Mouse (Mus musculus) lung, embryonic 14.5 days (tissue): ENCODE measurements around the gene Ptcra. TPM values are rescaled to one million over a fixed set of nuclear protein-coding genes. Genes with fewer than 3 reads are reported as not detected.

ENCODE experiments used
- ATAC-seq: fragments of 200-750 bp; cut with Nextera tagmentation; 2 replicates; pipeline ENCODE4 v1.8.0; 2017; ENCODE audit warnings: mild to moderate bottlenecking, moderate TSS enrichment, moderate library complexity; ENCODE audit not compliant: insufficient read depth
- DNase-seq: peaks from one replicate; pipeline ENCODE4 v3.0.0-alpha.2; 2015
- H3K27ac ChIP-seq: fragments of 300-500 bp; sonication (generic); 2 replicates; pipeline ENCODE4 v1.5.1; 2014; ENCODE audit warnings: low read depth, mild to moderate bottlenecking, moderate library complexity
- H3K27me3 ChIP-seq: fragments of 300-500 bp; sonication (generic); 2 replicates; pipeline ENCODE4 v1.6.1; 2014; ENCODE audit warnings: low read length, control low read depth; ENCODE audit not compliant: insufficient read depth
- H3K36me3 ChIP-seq: fragments of 300-500 bp; sonication (generic); 2 replicates; pipeline ENCODE4 v1.6.1; 2014; ENCODE audit warnings: control low read depth; ENCODE audit not compliant: insufficient read depth
- H3K4me1 ChIP-seq: fragments of 300-500 bp; sonication (generic); 2 replicates; pipeline ENCODE4 v1.6.1; 2014; ENCODE audit warnings: antibody characterized with exemption, control low read depth; ENCODE audit not compliant: insufficient read depth
- H3K4me2 ChIP-seq: fragments of 300-500 bp; sonication (generic); 2 replicates; pipeline ENCODE4 v1.6.1; 2014; ENCODE audit warnings: mild to moderate bottlenecking
- H3K4me3 ChIP-seq: fragments of 300-500 bp; sonication (generic); 2 replicates; pipeline ENCODE4 v1.5.1; 2014; ENCODE audit warnings: low read depth, low read length
- H3K9ac ChIP-seq: fragments of 300-500 bp; sonication (generic); 2 replicates; pipeline ENCODE4 v1.6.1; 2014
- H3K9me3 ChIP-seq: fragments of 300-500 bp; sonication (generic); 2 replicates; pipeline ENCODE4 v1.6.1; 2016; ENCODE audit warnings: low read depth, low read length, control low read depth
- CTCF ChIP-seq: IDR thresholded peaks from 2 replicates; pipeline ENCODE4 v1.5.1; 2016; ENCODE audit warnings: antibody characterized with exemption, low read depth
- WGBS: fragments of 180-500 bp; shearing (Covaris S2); extraction: QIAGEN DNeasy Blood & Tissue Kit; methylation state at CpG from one replicate; pipeline ENCODE4 v1.1.7; 2014; 5-methylcytosine and 5-hydroxymethylcytosine counted together
- polyA plus RNA-seq: library from polyadenylated mRNA; unstranded; fragments of >200 nt; fragmentation: Nextera tagmentation; extraction: Ambion mirVana; gene quantifications from 2 replicates; pipeline ENCODE4 v1.2.1, GENCODE M21; 2014

Gene Ptcra
- polyA plus RNA-seq, 1 experiment from 2014 or later, result 0.37 TPM

DNA sequence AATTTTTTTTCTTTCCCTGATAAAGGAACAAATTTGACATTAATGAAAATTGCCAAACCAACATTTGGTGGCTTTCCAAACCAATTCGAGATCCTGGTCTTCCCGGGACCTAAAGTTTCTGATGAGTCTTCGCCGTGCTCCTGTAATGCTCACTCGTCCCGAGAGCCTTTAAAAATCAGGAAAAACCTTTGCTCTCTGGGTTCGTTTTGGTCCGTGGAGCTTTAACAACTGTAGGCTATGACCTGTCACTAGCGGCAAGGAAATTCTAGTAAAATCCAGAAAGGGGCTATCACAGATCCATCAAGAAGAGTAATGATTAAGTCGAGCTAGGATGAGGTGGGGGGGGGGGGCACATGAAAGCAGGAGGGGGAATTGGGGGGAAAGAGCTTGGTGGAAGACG lies 18.4 kb upstream of the Ptcra start:
- DNase-seq, result peak; percentile 31
- peak overlapping the region; percentile 81 for H3K27ac ChIP-seq
- no peaks in the 10 kb centered on the region for H3K27me3 ChIP-seq
- 2% methylated on average over 11 of the region's 11 CpGs for WGBS
- peak; percentile 8 for ATAC-seq
- TF ChIP-seq CTCF, result no peak
- H3K36me3 ChIP-seq, result peaks cover 40% of the 10 kb centered on the region
- H3K4me3 ChIP-seq, result peak overlapping the region; percentile 79
- H3K9me3 ChIP-seq, result no peaks in the 10 kb centered on the region
- no peaks in the 10 kb centered on the region for H3K4me1 ChIP-seq
- H3K9ac ChIP-seq, result peak overlapping the region; percentile 79
- H3K4me2 ChIP-seq, result peak overlapping the region; percentile 78

- H3K27ac ChIP-seq, result peak overlapping the region; percentile 52
- peaks cover 69% of the 10 kb centered on the region for H3K36me3 ChIP-seq
- WGBS, result 53% methylated on average over 3 of the region's 3 CpGs
- TF ChIP-seq CTCF, result no peak
- DNase-seq (peak; percentile 27), ATAC-seq (no peak)
- no peak overlapping the region for H3K4me3 ChIP-seq
- H3K9me3 ChIP-seq, result no peaks in the 10 kb centered on the region
- no peaks in the 10 kb centered on the region for H3K27me3 ChIP-seq
- H3K4me1 ChIP-seq, result peaks cover 5% of the 10 kb centered on the region; the same call in 1 of the 2 replicates
- H3K9ac ChIP-seq, result no peak overlapping the region
- H3K4me2 ChIP-seq, result no peak overlapping the region
Measured at GRCm38 (mm10) chr17:46776087-46776486, 12.6 kb upstream of the Ptcra start.

DNA sequence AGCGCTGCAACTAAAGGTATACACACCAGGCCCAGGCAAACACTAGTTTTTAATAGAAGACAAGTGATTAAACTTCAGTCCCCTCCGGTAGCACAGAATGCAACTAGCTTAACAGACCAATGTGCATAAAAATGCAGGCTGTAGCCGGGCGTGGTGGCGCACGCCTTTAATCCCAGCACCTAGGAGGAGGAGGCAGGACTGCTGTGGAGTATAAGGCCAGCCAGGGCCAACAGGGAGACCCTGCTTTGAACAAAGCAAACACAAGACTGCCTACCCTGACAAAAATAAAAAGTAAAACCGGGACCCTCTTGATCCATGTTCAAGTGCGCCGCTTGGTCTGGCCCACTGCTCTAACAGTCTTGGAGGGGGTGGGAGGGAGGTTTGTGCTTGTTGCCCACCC lies 11.6 kb upstream of the Ptcra start:
- H3K4me2 ChIP-seq, result no peak overlapping the region
- ATAC-seq, result no peak
- 90% methylated on average over 9 of the region's 9 CpGs for WGBS
- H3K36me3 ChIP-seq, result peaks cover 62% of the 10 kb centered on the region
- TF ChIP-seq CTCF, result no peak
- DNase-seq, result no peak
- peak overlapping the region; percentile 52; the same call in 1 of the 2 replicates for H3K27ac ChIP-seq
- H3K9ac ChIP-seq, result no peak overlapping the region
- no peak overlapping the region for H3K4me3 ChIP-seq
- no peaks in the 10 kb centered on the region for H3K9me3 ChIP-seq
- H3K4me1 ChIP-seq, result peaks cover 5% of the 10 kb centered on the region; the same call in 1 of the 2 replicates
- no peaks in the 10 kb centered on the region for H3K27me3 ChIP-seq

- Histone ChIP-seq H3K9ac (no peak overlapping the region), H3K36me3 (peaks cover 52% of the 10 kb centered on the region), H3K27ac (no peak overlapping the region), H3K9me3 (no peaks in the 10 kb centered on the region), H3K4me2 (peak overlapping the region; percentile 75), H3K27me3 (no peaks in the 10 kb centered on the region), H3K4me3 (0 out of 2 replicates have a peak overlapping the region, but pooled peaks have one; percentile 91), H3K4me1 (peaks cover 5% of the 10 kb centered on the region; the same call in 1 of the 2 replicates)
- DNase-seq, result no peak
- TF ChIP-seq CTCF, result no peak
- WGBS, result 30% methylated on average over 2 of the region's 2 CpGs
- no peak for ATAC-seq
Measured at GRCm38 (mm10) chr17:46774131-46774472, 10.6 kb upstream of the Ptcra start.

DNA sequence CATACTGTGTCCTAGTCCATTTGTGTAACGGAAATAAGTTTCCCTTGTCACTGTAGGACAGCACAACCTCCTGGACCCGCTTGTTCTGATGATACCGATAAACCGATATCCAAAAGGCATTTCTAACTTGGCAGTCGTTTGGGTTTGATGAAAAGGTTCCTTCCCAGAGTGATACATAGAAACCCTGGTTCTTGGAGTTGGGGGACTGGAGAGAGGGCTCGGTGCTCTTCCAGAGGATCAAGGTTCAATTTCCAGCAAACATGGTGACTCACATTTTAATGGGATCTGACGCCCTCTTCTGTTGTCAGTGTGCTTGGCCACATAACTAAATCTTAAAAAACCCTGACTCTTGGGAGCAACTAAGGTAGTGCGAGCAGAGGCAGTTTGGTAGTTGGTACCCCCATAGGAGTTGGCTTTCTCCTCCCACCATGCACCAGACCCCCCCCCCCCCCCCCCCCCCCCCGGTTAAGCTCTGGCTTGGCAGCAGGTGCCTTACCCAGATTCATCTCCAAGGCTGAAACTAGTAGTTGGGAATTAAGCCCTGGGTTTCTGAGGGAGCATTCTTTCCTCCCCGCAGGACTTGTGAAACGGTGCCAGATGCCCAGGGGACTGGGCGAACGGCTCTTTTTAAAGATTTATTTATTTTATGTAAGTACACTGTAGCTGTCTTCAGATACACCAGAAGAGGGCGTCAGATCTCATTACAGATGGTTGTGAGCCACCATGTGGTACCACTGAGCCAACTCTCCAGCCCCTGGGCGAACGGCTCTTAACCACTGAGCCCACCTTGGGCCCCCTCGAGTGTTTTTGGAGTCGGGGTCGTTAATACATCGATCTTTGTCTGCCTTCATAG lies 10.0 kb upstream of the Ptcra start:
- 6% methylated on average over 19 of the region's 20 CpGs for WGBS
- ATAC-seq (no peak; the same call in 1 of the 2 replicates), DNase-seq (peak; percentile 67)
- no peaks in the 10 kb centered on the region for H3K9me3 ChIP-seq
- peak overlapping the region; percentile 79 for H3K9ac ChIP-seq
- peaks cover 46% of the 10 kb centered on the region for H3K36me3 ChIP-seq
- peak overlapping the region; percentile 86 for H3K27ac ChIP-seq
- no peaks in the 10 kb centered on the region for H3K27me3 ChIP-seq
- peaks cover 5% of the 10 kb centered on the region; the same call in 1 of the 2 replicates for H3K4me1 ChIP-seq
- TF ChIP-seq CTCF, result peak; percentile 41
- H3K4me2 ChIP-seq, result peak overlapping the region; percentile 75
- peak overlapping the region; percentile 91 for H3K4me3 ChIP-seq

- Histone ChIP-seq H3K4me1 (peaks cover 5% of the 10 kb centered on the region; the same call in 1 of the 2 replicates), H3K27ac (peak within 1 kb of the TSS; percentile 86)
- peak; percentile 91 for ATAC-seq
Measured at GRCm38 (mm10) chr17:46772404-46773277, 9.1 kb upstream of the Ptcra start, which contains the start of gene 2310039H08Rik. Gene 2310039H08Rik (plus strand): TSS chr17:46772635.

More at GRCm38 (mm10) chr17:46772404-46773277, 9.1 kb upstream of the Ptcra start, which contains the start of gene 2310039H08Rik:
- Histone ChIP-seq H3K9ac (peak within 1 kb of the TSS; percentile 79), H3K9me3 (no peaks in the 10 kb centered on the region), H3K27me3 (no peaks in the 10 kb centered on the region), H3K4me2 (peak within 1 kb of the TSS; percentile 75), H3K4me3 (peak within 1 kb of the TSS; percentile 91), H3K36me3 (peaks cover 37% of the 10 kb centered on the region)
- under 1% methylated on average over 50 of the region's 50 CpGs for WGBS
- DNase-seq, result peak; percentile 94
- TF ChIP-seq CTCF, result no peak
